Mouse (Mus musculus): ENCODE results near the gene Slc26a10. TPM values are rescaled to one million over a fixed set of nuclear protein-coding genes. Genes with fewer than 3 reads are reported as not detected.
"Not testable (repeated sequence)": the region's sequence is repeated elsewhere in the genome, so short reads cannot be mapped to it uniquely, and the experiment has no call there.

The Slc26a10 gene
- polyA plus RNA-seq, 1 experiment: 6.4 TPM

- peak; percentile 97 for TF ChIP-seq CTCF (IDR thresholded peaks at IDR 0.05; ENCODE audit: borderline replicate concordance, control insufficient read depth, extremely low read depth, insufficient read depth, low read length, poor library complexity)
- TF ChIP-seq POLR2A (IDR thresholded peaks at IDR 0.05; ENCODE audit: control insufficient read depth, extremely low read depth, insufficient read depth, low read length, poor library complexity): peak; percentile 84; the same call in 1 of the 2 replicates
- H3K36me3 ChIP-seq (ENCODE audit: control insufficient read depth, insufficient read depth, low read length): 0 out of 2 replicates have a peak, but pooled peaks cover under 1% of the 10 kb centered on the region
- WGBS: 4% methylated on average over 52 of the region's 52 CpGs
- H3K27ac ChIP-seq (ENCODE audit: control insufficient read depth, insufficient read depth, low read length): peak within 1 kb of the TSS; percentile 65
- H3K27me3 ChIP-seq (ENCODE audit: control insufficient read depth, insufficient read depth, low read length): no peaks in the 10 kb centered on the region
- peaks cover 31% of the 10 kb centered on the region for H3K4me1 ChIP-seq (replicated peaks; ENCODE audit: control insufficient read depth, insufficient read depth, low read length)
- peak within 1 kb of the TSS; percentile 82 for H3K4me3 ChIP-seq (ENCODE audit: control insufficient read depth, insufficient read depth, low read length)
- peak; percentile 82 for DNase-seq
Observed at GRCm38 (mm10) chr10:127164631-127165353, 15.7 kb downstream of the Slc26a10 start, which contains the start of gene B4galnt1. Gene B4galnt1 (plus strand): TSS chr10:127165225.

GRCm38 (mm10) chr10:127164190-127164589 lies 16.3 kb downstream of the Slc26a10 start:
- 91% methylated on average over 4 of the region's 4 CpGs for WGBS
- H3K36me3 ChIP-seq (ENCODE audit: control insufficient read depth, insufficient read depth, low read length): no peaks in the 10 kb centered on the region
- no peak for TF ChIP-seq POLR2A (IDR thresholded peaks at IDR 0.05; ENCODE audit: control insufficient read depth, extremely low read depth, insufficient read depth, low read length, poor library complexity)
- no peak for TF ChIP-seq CTCF (IDR thresholded peaks at IDR 0.05; ENCODE audit: borderline replicate concordance, control insufficient read depth, extremely low read depth, insufficient read depth, low read length, poor library complexity)
- H3K4me1 ChIP-seq (replicated peaks; ENCODE audit: control insufficient read depth, insufficient read depth, low read length): peaks cover 31% of the 10 kb centered on the region
- DNase-seq: no peak
- no peaks in the 10 kb centered on the region for H3K27me3 ChIP-seq (ENCODE audit: control insufficient read depth, insufficient read depth, low read length)
- H3K27ac ChIP-seq (ENCODE audit: control insufficient read depth, insufficient read depth, low read length): no peak overlapping the region; the same call in 1 of the 2 replicates
- H3K4me3 ChIP-seq (ENCODE audit: control insufficient read depth, insufficient read depth, low read length): no peak overlapping the region

GRCm38 (mm10) chr10:127162771-127163261 lies 17.6 kb downstream of the Slc26a10 start:
- not testable (repeated sequence) for H3K36me3 ChIP-seq (ENCODE audit: control insufficient read depth, insufficient read depth, low read length); H3K27me3 ChIP-seq (ENCODE audit: control insufficient read depth, insufficient read depth, low read length); H3K4me3 ChIP-seq (ENCODE audit: control insufficient read depth, insufficient read depth, low read length)
- DNase-seq: peak; percentile 65
- WGBS: 0% methylated on average over 7 of the region's 7 CpGs
- Histone ChIP-seq H3K4me1 (replicated peaks; ENCODE audit: control insufficient read depth, insufficient read depth, low read length) (peaks cover 31% of the 10 kb centered on the region), H3K27ac (ENCODE audit: control insufficient read depth, insufficient read depth, low read length) (peak overlapping the region; percentile 85)

- DNase-seq: no peak
- Histone ChIP-seq H3K4me1 (replicated peaks; ENCODE audit: control insufficient read depth, insufficient read depth, low read length) (peaks cover 19% of the 10 kb centered on the region), H3K4me3 (ENCODE audit: control insufficient read depth, insufficient read depth, low read length) (no peak overlapping the region), H3K27ac (ENCODE audit: control insufficient read depth, insufficient read depth, low read length) (no peak overlapping the region), H3K27me3 (ENCODE audit: control insufficient read depth, insufficient read depth, low read length) (no peaks in the 10 kb centered on the region), H3K36me3 (ENCODE audit: control insufficient read depth, insufficient read depth, low read length) (no peaks in the 10 kb centered on the region)
- no peak for TF ChIP-seq CTCF (IDR thresholded peaks at IDR 0.05; ENCODE audit: borderline replicate concordance, control insufficient read depth, extremely low read depth, insufficient read depth, low read length, poor library complexity)
- TF ChIP-seq POLR2A (IDR thresholded peaks at IDR 0.05; ENCODE audit: control insufficient read depth, extremely low read depth, insufficient read depth, low read length, poor library complexity): no peak
- 55% methylated on average over 3 of the region's 3 CpGs for WGBS
Observed at GRCm38 (mm10) chr10:127160728-127161127, 19.7 kb downstream of the Slc26a10 start.

GRCm38 (mm10) chr10:127160081-127160480 lies 20.4 kb downstream of the Slc26a10 start:
- no peak for DNase-seq
- Histone ChIP-seq H3K27me3 (ENCODE audit: control insufficient read depth, insufficient read depth, low read length) (no peaks in the 10 kb centered on the region), H3K27ac (ENCODE audit: control insufficient read depth, insufficient read depth, low read length) (no peak overlapping the region), H3K4me1 (replicated peaks; ENCODE audit: control insufficient read depth, insufficient read depth, low read length) (peaks cover 19% of the 10 kb centered on the region), H3K36me3 (ENCODE audit: control insufficient read depth, insufficient read depth, low read length) (no peaks in the 10 kb centered on the region), H3K4me3 (ENCODE audit: control insufficient read depth, insufficient read depth, low read length) (no peak overlapping the region)
- WGBS: 96% methylated on average over 9 of the region's 9 CpGs
- TF ChIP-seq POLR2A (IDR thresholded peaks at IDR 0.05; ENCODE audit: control insufficient read depth, extremely low read depth, insufficient read depth, low read length, poor library complexity) (no peak), CTCF (IDR thresholded peaks at IDR 0.05; ENCODE audit: borderline replicate concordance, control insufficient read depth, extremely low read depth, insufficient read depth, low read length, poor library complexity) (no peak)

- DNase-seq: no peak
- H3K27me3 ChIP-seq (ENCODE audit: control insufficient read depth, insufficient read depth, low read length): no peaks in the 10 kb centered on the region
- no peak overlapping the region for H3K4me3 ChIP-seq (ENCODE audit: control insufficient read depth, insufficient read depth, low read length)
- TF ChIP-seq CTCF (IDR thresholded peaks at IDR 0.05; ENCODE audit: borderline replicate concordance, control insufficient read depth, extremely low read depth, insufficient read depth, low read length, poor library complexity): no peak
- TF ChIP-seq POLR2A (IDR thresholded peaks at IDR 0.05; ENCODE audit: control insufficient read depth, extremely low read depth, insufficient read depth, low read length, poor library complexity): no peak
- H3K4me1 ChIP-seq (replicated peaks; ENCODE audit: control insufficient read depth, insufficient read depth, low read length): peaks cover 9% of the 10 kb centered on the region
- H3K27ac ChIP-seq (ENCODE audit: control insufficient read depth, insufficient read depth, low read length): no peak overlapping the region
- 89% methylated on average over 3 of the region's 3 CpGs for WGBS
- no peaks in the 10 kb centered on the region for H3K36me3 ChIP-seq (ENCODE audit: control insufficient read depth, insufficient read depth, low read length)
Observed at GRCm38 (mm10) chr10:127158471-127158870, 22.0 kb downstream of the Slc26a10 start.
